ENCODE assay signal across 10 mouse cellular contexts in the genomic region with DNA sequence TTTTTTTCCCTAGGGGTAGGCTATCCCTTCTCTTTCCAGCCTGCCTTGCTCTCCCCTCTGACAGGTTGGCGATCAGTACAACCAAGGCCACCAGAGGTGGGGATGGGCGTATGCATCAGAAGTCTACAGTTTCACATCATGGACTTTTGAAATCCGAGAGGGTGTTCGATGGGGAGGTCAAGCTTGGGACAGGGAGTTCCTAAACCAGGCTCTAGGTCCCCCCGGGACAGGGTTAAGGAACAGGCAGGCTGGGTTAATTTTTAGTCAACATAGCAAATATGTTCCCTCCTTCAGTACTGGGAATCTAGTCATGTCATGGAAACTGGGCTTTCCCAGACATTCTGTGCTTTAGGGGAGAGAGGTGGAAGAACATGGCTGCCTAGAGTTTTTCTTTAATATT. TPM values are rescaled to one million over a fixed set of nuclear protein-coding genes. Genes with fewer than 3 reads are reported as not detected.
DNase-seq lines count a peak whose midpoint lies in the region; ATAC-seq lines count a peak whose summit lies in the region.
"Had no signal": no experiment of that assay in that cellular context is flagged by ENCODE, and none has a peak within 500 bp of the region (broad histone marks: within the 10 kb centered on the region; RNA-seq: fewer than 3 reads in every experiment).

No protein-coding gene starts in this region.

- H3K9ac ChIP-seq in limb, embryonic 15.5 days = no peak overlapping the region
- no peak overlapping the region for H3K9ac ChIP-seq in forebrain, embryonic 12.5 days
- H3K9ac ChIP-seq: midbrain, embryonic 12.5 days had no signal

- peaks cover 96% of the 10 kb centered on the region for H3K4me1 ChIP-seq in embryonic facial prominence, embryonic 10.5 days
- H3K4me1 ChIP-seq in limb, embryonic 15.5 days = peaks cover 67% of the 10 kb centered on the region
- peaks cover 34% of the 10 kb centered on the region for H3K4me1 ChIP-seq in forebrain, embryonic 12.5 days

- H3K36me3 ChIP-seq in embryonic facial prominence, embryonic 10.5 days (replicated peaks) = peaks cover 57% of the 10 kb centered on the region
- H3K36me3 ChIP-seq in limb, embryonic 15.5 days = peaks cover 18% of the 10 kb centered on the region
- peaks cover 14% of the 10 kb centered on the region; the same call in 1 of the 2 replicates for H3K36me3 ChIP-seq in forebrain, embryonic 12.5 days (replicated peaks)

- peak; percentile 97 for DNase-seq in heart, adult 11 months
- DNase-seq in heart, adult 8-10 months (ENCODE audit: low spot score) = no peak
- no peak for DNase-seq in embryonic facial prominence, embryonic 10.5 days (ENCODE audit: low spot score)
- DNase-seq in kidney, adult 11 months = peak; percentile 85
- no peak for DNase-seq in B cell, adult 2 months
- no peak for DNase-seq in left cerebral cortex, adult 18-20 months (ENCODE audit: low spot score in 2 of 2)
- DNase-seq: cerebellum, adult 2 months had no signal

- no peak for ATAC-seq in limb, embryonic 15.5 days (ENCODE audit: insufficient number of reproducible peaks, low FRiP score, low TSS enrichment, low read depth)
- ATAC-seq in forebrain, embryonic 12.5 days (ENCODE audit: low FRiP score) = no peak

- no peaks in the 10 kb centered on the region for H3K9me3 ChIP-seq in embryonic facial prominence, embryonic 10.5 days
- no peaks in the 10 kb centered on the region for H3K9me3 ChIP-seq in limb, embryonic 15.5 days
- no peaks in the 10 kb centered on the region for H3K9me3 ChIP-seq in forebrain, embryonic 12.5 days
- H3K9me3 ChIP-seq: midbrain, embryonic 12.5 days had no signal

- H3K27ac ChIP-seq in embryonic facial prominence, embryonic 10.5 days (replicated peaks) = 0 out of 2 replicates have a peak overlapping the region, but pooled peaks have one; percentile 8
- peak overlapping the region; percentile 91; the same call in 1 of the 2 replicates for H3K27ac ChIP-seq in limb, embryonic 15.5 days
- H3K27ac ChIP-seq in forebrain, embryonic 12.5 days = no peak overlapping the region
- H3K27ac ChIP-seq: midbrain, embryonic 12.5 days had no signal

- WGBS in embryonic facial prominence, embryonic 10.5 days = 59% methylated on average over 5 of the region's 5 CpGs
- 53% methylated on average over 5 of the region's 5 CpGs for WGBS in limb, embryonic 15.5 days
- WGBS in forebrain, embryonic 12.5 days = 91% methylated on average over 5 of the region's 5 CpGs

- peak overlapping the region; percentile 89 for H3K4me3 ChIP-seq in embryonic facial prominence, embryonic 10.5 days
- H3K4me3 ChIP-seq in limb, embryonic 15.5 days = peak overlapping the region; percentile 30
- no peak overlapping the region for H3K4me3 ChIP-seq in forebrain, embryonic 12.5 days (replicated peaks)
- H3K4me3 ChIP-seq: midbrain, embryonic 12.5 days had no signal

- peak overlapping the region; percentile 47 for H3K4me2 ChIP-seq in limb, embryonic 15.5 days
- no peak overlapping the region for H3K4me2 ChIP-seq in forebrain, embryonic 12.5 days
- H3K4me2 ChIP-seq: midbrain, embryonic 12.5 days had no signal

- H3K27me3 ChIP-seq in embryonic facial prominence, embryonic 10.5 days (replicated peaks; ENCODE audit: low read depth, poor library complexity, severe bottlenecking) = no peaks in the 10 kb centered on the region
- H3K27me3 ChIP-seq in limb, embryonic 15.5 days = no peaks in the 10 kb centered on the region
- H3K27me3 ChIP-seq in forebrain, embryonic 12.5 days = peaks cover 4% of the 10 kb centered on the region; the same call in 1 of the 2 replicates

RNA-seq across cellular contexts. Expression of gene Igfbp4, which starts 3.3 kb away (rescaled TPM):
- 10 to 100 TPM; 79.9 to 86.6 (median 84.1) TPM for total RNA-seq in heart, adult 8-10 months (2022)
- polyA plus RNA-seq in embryonic facial prominence, embryonic 10.5 days (2016; fragmentation: Nextera tagmentation; extraction: Ambion mirVana) = 658 and 684 TPM in 2 replicates
- polyA plus RNA-seq in limb, embryonic 15.5 days (2015; fragmentation: Nextera tagmentation; extraction: Ambion mirVana) = 1,243 and 1,296 TPM in 2 replicates
- 10 to 100 TPM; 64.2 to 73.2 TPM for total RNA-seq in left cerebral cortex, adult 18-20 months (2021)
- polyA plus RNA-seq in forebrain, embryonic 12.5 days (2016; fragmentation: Nextera tagmentation; extraction: Ambion mirVana) = 214 and 247 TPM in 2 replicates

RNA-seq across cellular contexts. Expression of gene Top2a, which starts 20.3 kb away (rescaled TPM):
- 1 to 10 TPM in 2 of 4 experiments, under 1 TPM in 2; 0.41 to 3.2 (median 0.94) TPM for total RNA-seq in heart, adult 8-10 months (2022)
- polyA plus RNA-seq in embryonic facial prominence, embryonic 10.5 days (2016; fragmentation: Nextera tagmentation; extraction: Ambion mirVana) = 332 and 336 TPM in 2 replicates
- 162 and 178 TPM in 2 replicates for polyA plus RNA-seq in limb, embryonic 15.5 days (2015; fragmentation: Nextera tagmentation; extraction: Ambion mirVana)
- total RNA-seq in left cerebral cortex, adult 18-20 months (2021) = under 1 TPM; 0.40 to 0.67 TPM
- polyA plus RNA-seq in forebrain, embryonic 12.5 days (2016; fragmentation: Nextera tagmentation; extraction: Ambion mirVana) = 355 and 367 TPM in 2 replicates

RNA-seq across cellular contexts. Expression of gene Tns4, which starts 44.8 kb away (rescaled TPM):
- under 1 TPM; 0.06 to 0.43 (median 0.16) TPM for total RNA-seq in heart, adult 8-10 months (2022)
- 0.96 and 1.0 TPM in 2 replicates for polyA plus RNA-seq in embryonic facial prominence, embryonic 10.5 days (2016; fragmentation: Nextera tagmentation; extraction: Ambion mirVana)
- 1.9 and 2.1 TPM in 2 replicates for polyA plus RNA-seq in limb, embryonic 15.5 days (2015; fragmentation: Nextera tagmentation; extraction: Ambion mirVana)
- under 1 TPM; 0.14 to 0.16 TPM for total RNA-seq in left cerebral cortex, adult 18-20 months (2021)
- 0.04 and 0.29 TPM in 2 replicates for polyA plus RNA-seq in forebrain, embryonic 12.5 days (2016; fragmentation: Nextera tagmentation; extraction: Ambion mirVana)

Comparison
In these comparisons a context has a peak if more than half of its experiments do, and no peak if none do; other contexts are left out.
1. DNase-seq: peak in heart, adult 11 months (single experiment) and kidney, adult 11 months (single experiment); none in heart, adult 8-10 months (single experiment), embryonic facial prominence, embryonic 10.5 days (single experiment), B cell, adult 2 months (0 of 2) and left cerebral cortex, adult 18-20 months (0 of 2).